Mouse (Mus musculus): ENCODE data around the gene Atp6v0e2. TPM values are rescaled to one million over a fixed set of nuclear protein-coding genes. Genes with fewer than 3 reads are reported as not detected.

The Atp6v0e2 gene
- total and polyA plus RNA-seq, 3 experiments: not detected

GRCm38 (mm10) chr6:48548314-48548713 is 10.9 kb downstream of the Atp6v0e2 start:
- no peaks in the 10 kb centered on the region for H3K36me3 ChIP-seq (ENCODE audit: control insufficient read depth in 1 of 2, insufficient read depth in 2 of 2, low read length in 2 of 2)
- H3K79me2 ChIP-seq (ENCODE audit: control insufficient read depth, insufficient read depth, low read length, poor library complexity): no peaks in the 10 kb centered on the region
- H3K9ac ChIP-seq (ENCODE audit: control insufficient read depth, low read depth, low read length, poor library complexity, severe bottlenecking): no peak overlapping the region
- H3K9me3 ChIP-seq (replicated peaks; ENCODE audit: insufficient read depth, low read length): no peaks in the 10 kb centered on the region
- TF ChIP-seq CTCF (IDR thresholded peaks at IDR 0.05 in 2 of 3, conservative IDR thresholded peaks at IDR 0.05 in 1 of 3; ENCODE audit: control insufficient read depth in 1 of 3, insufficient read depth in 1 of 3, low read depth in 2 of 3, low read length in 3 of 3, poor library complexity in 1 of 3, severe bottlenecking in 1 of 3) (no peak), KAT2A (conservative IDR thresholded peaks at IDR 0.05; ENCODE audit: low read depth, low read length) (no peak), SMC3 (IDR thresholded peaks at IDR 0.05; ENCODE audit: low read depth, low read length) (no peak), E2F4 (IDR thresholded peaks at IDR 0.05; ENCODE audit: borderline replicate concordance, low read depth, low read length) (no peak), JUND (IDR thresholded peaks at IDR 0.05; ENCODE audit: low read depth, low read length) (no peak), USF1 (IDR thresholded peaks at IDR 0.05; ENCODE audit: low read depth, low read length) (no peak), ZKSCAN1 (IDR thresholded peaks at IDR 0.05; ENCODE audit: low read depth, low read length) (no peak), SIN3A (IDR thresholded peaks at IDR 0.05; ENCODE audit: low read length) (no peak), MXI1 (IDR thresholded peaks at IDR 0.05; ENCODE audit: low read depth, low read length) (no peak), TCF12 (IDR thresholded peaks at IDR 0.05; ENCODE audit: low read depth, low read length) (no peak), MAFK (IDR thresholded peaks at IDR 0.05; ENCODE audit: borderline replicate concordance, low read depth, low read length) (no peak), ZMIZ1 (IDR thresholded peaks at IDR 0.05; ENCODE audit: low read depth, low read length) (no peak), GABPA (IDR thresholded peaks at IDR 0.05; ENCODE audit: low read depth, low read length) (no peak), USF2 (IDR thresholded peaks at IDR 0.05; ENCODE audit: borderline replicate concordance in 1 of 2, insufficient read depth in 1 of 2, low read depth in 1 of 2, low read length in 2 of 2) (no peak), EP300 (IDR thresholded peaks at IDR 0.05; ENCODE audit: low read depth in 1 of 2, low read length in 2 of 2) (no peak), UBTF (IDR thresholded peaks at IDR 0.05; ENCODE audit: borderline replicate concordance, insufficient read depth, low read depth, low read length) (no peak), RAD21 (IDR thresholded peaks at IDR 0.05; ENCODE audit: low read depth, low read length) (no peak), MAZ (IDR thresholded peaks at IDR 0.05; ENCODE audit: low read depth, low read length) (no peak), MEF2A (IDR thresholded peaks at IDR 0.05; ENCODE audit: extremely low read depth, insufficient replicate concordance, low read depth, low read length, poor library complexity, severe bottlenecking) (no peak)
- H3K4me3 ChIP-seq (ENCODE audit: control insufficient read depth in 1 of 2, insufficient read depth in 1 of 2, low read depth in 2 of 2, low read length in 2 of 2): no peak overlapping the region
- no peak for DNase-seq (ENCODE audit: low read depth, low spot score)
- H3K27ac ChIP-seq (ENCODE audit: control insufficient read depth, low read depth, low read length): no peak overlapping the region
- H3K4me1 ChIP-seq (ENCODE audit: control insufficient read depth in 1 of 2, insufficient read depth in 2 of 2, low read length in 2 of 2): no peaks in the 10 kb centered on the region
- no peaks in the 10 kb centered on the region for H3K27me3 ChIP-seq (ENCODE audit: control insufficient read depth in 1 of 2, insufficient read depth in 2 of 2, low read length in 2 of 2)

GRCm38 (mm10) chr6:48552918-48553317 is 15.5 kb downstream of the Atp6v0e2 start:
- Histone ChIP-seq H3K36me3 (ENCODE audit: control insufficient read depth in 1 of 2, insufficient read depth in 2 of 2, low read length in 2 of 2) (no peaks in the 10 kb centered on the region), H3K4me1 (ENCODE audit: control insufficient read depth in 1 of 2, insufficient read depth in 2 of 2, low read length in 2 of 2) (no peaks in the 10 kb centered on the region), H3K4me3 (ENCODE audit: control insufficient read depth in 1 of 2, insufficient read depth in 1 of 2, low read depth in 2 of 2, low read length in 2 of 2) (no peak overlapping the region), H3K27me3 (ENCODE audit: control insufficient read depth in 1 of 2, insufficient read depth in 2 of 2, low read length in 2 of 2) (no peaks in the 10 kb centered on the region), H3K27ac (ENCODE audit: control insufficient read depth, low read depth, low read length) (no peak overlapping the region), H3K9ac (ENCODE audit: control insufficient read depth, low read depth, low read length, poor library complexity, severe bottlenecking) (no peak overlapping the region), H3K79me2 (ENCODE audit: control insufficient read depth, insufficient read depth, low read length, poor library complexity) (no peaks in the 10 kb centered on the region), H3K9me3 (replicated peaks; ENCODE audit: insufficient read depth, low read length) (no peaks in the 10 kb centered on the region)
- DNase-seq (ENCODE audit: low read depth, low spot score): peak; percentile 58
- TF ChIP-seq POLR2AphosphoS5 (IDR thresholded peaks at IDR 0.05; ENCODE audit: borderline replicate concordance, low read depth, low read length) (no peak), KAT2A (conservative IDR thresholded peaks at IDR 0.05; ENCODE audit: low read depth, low read length) (no peak), CTCF (IDR thresholded peaks at IDR 0.05 in 2 of 3, conservative IDR thresholded peaks at IDR 0.05 in 1 of 3; ENCODE audit: control insufficient read depth in 1 of 3, insufficient read depth in 1 of 3, low read depth in 2 of 3, low read length in 3 of 3, poor library complexity in 1 of 3, severe bottlenecking in 1 of 3) (no peak), MEF2A (IDR thresholded peaks at IDR 0.05; ENCODE audit: extremely low read depth, insufficient replicate concordance, low read depth, low read length, poor library complexity, severe bottlenecking) (no peak), CHD1 (IDR thresholded peaks at IDR 0.05; ENCODE audit: low read depth, low read length) (no peak), CHD2 (IDR thresholded peaks at IDR 0.05; ENCODE audit: low read length) (no peak), SMC3 (IDR thresholded peaks at IDR 0.05; ENCODE audit: low read depth, low read length) (no peak), TAL1 (IDR thresholded peaks at IDR 0.05; ENCODE audit: low read length) (no peak), MAZ (IDR thresholded peaks at IDR 0.05; ENCODE audit: low read depth, low read length) (no peak), ZC3H11A (IDR thresholded peaks at IDR 0.05; ENCODE audit: low read depth, low read length) (no peak), NRF1 (IDR thresholded peaks at IDR 0.05; ENCODE audit: insufficient read depth, low read depth, low read length, poor library complexity, severe bottlenecking) (no peak), ZNF384 (IDR thresholded peaks at IDR 0.05; ENCODE audit: low read depth, low read length) (no peak), TBP (IDR thresholded peaks at IDR 0.05; ENCODE audit: low read depth, low read length) (no peak), USF2 (IDR thresholded peaks at IDR 0.05; ENCODE audit: borderline replicate concordance in 1 of 2, insufficient read depth in 1 of 2, low read depth in 1 of 2, low read length in 2 of 2) (no peak), SIN3A (IDR thresholded peaks at IDR 0.05; ENCODE audit: low read length) (no peak), UBTF (IDR thresholded peaks at IDR 0.05; ENCODE audit: borderline replicate concordance, insufficient read depth, low read depth, low read length) (no peak), USF1 (IDR thresholded peaks at IDR 0.05; ENCODE audit: low read depth, low read length) (no peak)
